Mouse (Mus musculus) liver, postnatal 0 days (tissue): ENCODE results near the gene Pex26.

Experiments used
- CTCF ChIP-seq: sonication (generic); IDR thresholded peaks from 2 replicates; pipeline ENCODE4 v1.5.1; 2016; ENCODE audit warnings: antibody characterized with exemption, low read depth
- EP300 ChIP-seq: IDR thresholded peaks from 2 replicates; pipeline ENCODE4 v1.6.1; 2016; ENCODE audit warnings: antibody characterized with exemption, low read depth, mild to moderate bottlenecking

DNA sequence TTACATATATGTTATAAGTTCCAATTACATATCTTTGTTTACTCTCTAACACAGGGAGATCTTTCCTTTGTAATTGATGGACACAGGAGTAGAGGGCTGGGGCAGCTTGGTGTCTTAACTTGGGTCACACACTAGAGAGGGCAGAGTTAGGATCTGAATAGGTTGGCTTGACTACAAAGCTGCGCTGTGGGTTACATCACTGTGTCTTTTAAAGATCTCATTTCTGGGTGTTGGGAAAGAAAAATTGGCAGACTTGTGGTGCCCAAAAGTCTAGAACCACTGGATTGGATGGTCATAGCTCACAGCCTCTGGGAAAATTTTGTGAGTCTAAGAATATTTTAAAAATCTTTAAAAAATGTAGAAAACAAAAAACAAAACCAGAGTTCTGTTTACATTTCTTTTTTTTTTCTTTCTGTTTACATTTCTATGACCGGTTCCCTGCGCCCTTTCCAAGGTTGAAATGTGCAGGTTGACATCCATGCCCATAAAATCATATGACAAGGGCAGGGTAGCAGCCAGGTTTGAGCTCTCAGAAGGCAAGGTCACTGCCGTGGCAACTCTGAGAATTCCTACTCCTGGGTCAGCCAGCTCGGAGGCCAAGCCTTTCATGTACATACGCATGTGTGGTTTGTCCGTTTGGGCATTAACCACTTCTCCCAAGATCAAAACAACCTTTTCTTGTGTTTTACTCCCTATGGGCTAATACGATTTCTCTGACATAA is 38.6 kb downstream of the Pex26 start:
- TF ChIP-seq CTCF (no peak), EP300 (no peak)
